Mouse (Mus musculus) right cerebral cortex, postnatal 14 days (tissue): ENCODE data around the gene Rab39b.
A peak's percentile ranks its signal among the peaks of the same experiment; 100 is the strongest.

Experiments
- DNase-seq: peaks from one replicate; pipeline ENCODE4 v3.0.0; 2022

Rab39b gene

GRCm38 (mm10) chrX:75577582-75578324 lies at the start of gene Rab39b:
Gene Rab39b (minus strand): TSS chrX:75578231.
- DNase-seq, result peak; percentile 45

GRCm38 (mm10) chrX:75578539-75578938 lies 508 bp upstream of the Rab39b start:
- no peak for DNase-seq
